Mouse (Mus musculus) cortical plate, adult 2 months (tissue): ENCODE results near the gene Tmem108. TPM values are rescaled to one million over a fixed set of nuclear protein-coding genes. Genes with fewer than 3 reads are reported as not detected.

Source experiments
- H3K27ac ChIP-seq: fragments of 200-500 bp; 2 replicates; pipeline ENCODE4 v1.5.1; 2012; ENCODE audit warnings: low read length, control low read depth, inconsistent platforms; ENCODE audit not compliant: insufficient read depth
- H3K4me1 ChIP-seq: fragments of 200-500 bp; 2 replicates; pipeline ENCODE4 v1.6.1; 2011; ENCODE audit warnings: low read length; ENCODE audit not compliant: control insufficient read depth, insufficient read depth
- H3K4me3 ChIP-seq: fragments of 200-500 bp; 2 replicates; pipeline ENCODE4 v1.5.1; 2011; ENCODE audit warnings: mild to moderate bottlenecking, low read length, control low read depth; ENCODE audit not compliant: insufficient read depth
- CTCF ChIP-seq: fragments of 200-500 bp; IDR thresholded peaks from 2 replicates; pipeline ENCODE4 v1.5.1; 2011; ENCODE audit warnings: mild to moderate bottlenecking, control low read depth, low read length; ENCODE audit not compliant: insufficient read depth; ENCODE audit errors: extremely low read depth
- POLR2A ChIP-seq: fragments of 200-500 bp; IDR thresholded peaks from 2 replicates; pipeline ENCODE4 v1.6.1; 2011; ENCODE audit warnings: mild to moderate bottlenecking, low read length, control low read depth; ENCODE audit not compliant: insufficient read depth; ENCODE audit errors: extremely low read depth
- polyA plus RNA-seq: library from polyadenylated mRNA; depleted of rRNA; stranded (reverse); fragments of >200 nt; gene quantifications from 2 replicates; pipeline ENCODE4 v1.2.3, GENCODE M21; 2012

The Tmem108 gene
- polyA plus RNA-seq, 1 experiment, result 21.4 TPM

GRCm38 (mm10) chr9:103653995-103654587, 107.5 kb downstream of the Tmem108 start:
- no peak overlapping the region for H3K27ac ChIP-seq

GRCm38 (mm10) chr9:103652127-103652882, 109.3 kb downstream of the Tmem108 start:
- TF ChIP-seq CTCF (no peak), POLR2A (no peak)
- Histone ChIP-seq H3K4me1 (peaks cover 17% of the 10 kb centered on the region), H3K27ac (no peak overlapping the region), H3K4me3 (no peak overlapping the region)

More at GRCm38 (mm10) chr9:103653995-103654587, 107.5 kb downstream of the Tmem108 start:
- H3K4me1 ChIP-seq, result peaks cover 22% of the 10 kb centered on the region
- TF ChIP-seq CTCF (no peak), POLR2A (no peak)
- H3K4me3 ChIP-seq, result no peak overlapping the region

GRCm38 (mm10) chr9:103646605-103647004, 115.0 kb downstream of the Tmem108 start:
- Histone ChIP-seq H3K27ac (no peak overlapping the region), H3K4me1 (no peaks in the 10 kb centered on the region), H3K4me3 (no peak overlapping the region)
- no peak for TF ChIP-seq CTCF
- no peak for TF ChIP-seq POLR2A

- TF ChIP-seq CTCF (no peak), POLR2A (no peak)
- no peak overlapping the region for H3K4me3 ChIP-seq
- H3K4me1 ChIP-seq, result peaks cover 2% of the 10 kb centered on the region
Observed at GRCm38 (mm10) chr9:103645724-103646123, 115.9 kb downstream of the Tmem108 start.

GRCm38 (mm10) chr9:103642300-103642699, 119.3 kb downstream of the Tmem108 start:
- no peak for TF ChIP-seq CTCF
- TF ChIP-seq POLR2A, result no peak
- Histone ChIP-seq H3K4me3 (no peak overlapping the region), H3K27ac (no peak overlapping the region), H3K4me1 (peaks cover 4% of the 10 kb centered on the region)

More at GRCm38 (mm10) chr9:103645724-103646123, 115.9 kb downstream of the Tmem108 start:
- no peak overlapping the region for H3K27ac ChIP-seq

GRCm38 (mm10) chr9:103641340-103641739, 120.3 kb downstream of the Tmem108 start:
- TF ChIP-seq POLR2A (no peak), CTCF (no peak)
- peaks cover 4% of the 10 kb centered on the region for H3K4me1 ChIP-seq
- no peak overlapping the region for H3K27ac ChIP-seq
- H3K4me3 ChIP-seq, result no peak overlapping the region

GRCm38 (mm10) chr9:103639413-103639812, 122.2 kb downstream of the Tmem108 start:
- Histone ChIP-seq H3K4me1 (peaks cover 4% of the 10 kb centered on the region), H3K4me3 (no peak overlapping the region), H3K27ac (no peak overlapping the region)
- no peak for TF ChIP-seq POLR2A
- TF ChIP-seq CTCF, result no peak

- Histone ChIP-seq H3K4me3 (no peak overlapping the region), H3K27ac (no peak overlapping the region), H3K4me1 (peaks cover 4% of the 10 kb centered on the region)
- no peak for TF ChIP-seq CTCF
- no peak for TF ChIP-seq POLR2A
Observed at GRCm38 (mm10) chr9:103637451-103637850, 124.2 kb downstream of the Tmem108 start.

- TF ChIP-seq POLR2A, result no peak
- no peak for TF ChIP-seq CTCF
- Histone ChIP-seq H3K4me1 (peaks cover 4% of the 10 kb centered on the region), H3K27ac (no peak overlapping the region), H3K4me3 (no peak overlapping the region)
Observed at GRCm38 (mm10) chr9:103636847-103637246, 124.8 kb downstream of the Tmem108 start.

GRCm38 (mm10) chr9:103628861-103629469, 132.7 kb downstream of the Tmem108 start:
- Histone ChIP-seq H3K4me3 (no peak overlapping the region), H3K4me1 (no peaks in the 10 kb centered on the region; the same call in 1 of the 2 replicates), H3K27ac (no peak overlapping the region)
- TF ChIP-seq CTCF, result no peak
- TF ChIP-seq POLR2A, result no peak
